Mouse (Mus musculus): ENCODE results near the gene Cbwd1. TPM values are rescaled to one million over a fixed set of nuclear protein-coding genes. Genes with fewer than 3 reads are reported as not detected.

Cbwd1 gene
- total RNA-seq, 2 experiments from 2014 or later, result 12.3 to 12.5 TPM

- DNase-seq, result no peak
Observed at GRCm38 (mm10) chr19:24978852-24979842, 17.7 kb upstream of the Cbwd1 start.

GRCm38 (mm10) chr19:24977991-24978390, 16.6 kb upstream of the Cbwd1 start:
- DNase-seq, result no peak

GRCm38 (mm10) chr19:24972701-24973390, 11.4 kb upstream of the Cbwd1 start:
- DNase-seq, result no peak

- DNase-seq, result no peak
Observed at GRCm38 (mm10) chr19:24971307-24971706, 9.9 kb upstream of the Cbwd1 start.

GRCm38 (mm10) chr19:24966941-24967340, 5.5 kb upstream of the Cbwd1 start:
- DNase-seq, result no peak

GRCm38 (mm10) chr19:24966203-24966602, 4.8 kb upstream of the Cbwd1 start:
- no peak for DNase-seq

GRCm38 (mm10) chr19:24958531-24958930, 2.9 kb downstream of the Cbwd1 start:
- peak in 1 of 2 experiments; percentile 15 for DNase-seq

- DNase-seq, result no peak
Observed at GRCm38 (mm10) chr19:24945521-24946262, 15.7 kb downstream of the Cbwd1 start.

GRCm38 (mm10) chr19:24937084-24937483, 24.3 kb downstream of the Cbwd1 start:
- DNase-seq, result no peak

GRCm38 (mm10) chr19:24929041-24929440, 32.4 kb downstream of the Cbwd1 start:
- no peak for DNase-seq

- peak; percentile 16 to 34 for DNase-seq
Observed at GRCm38 (mm10) chr19:24920866-24921265, 40.5 kb downstream of the Cbwd1 start.

GRCm38 (mm10) chr19:24908385-24909155, 52.8 kb downstream of the Cbwd1 start:
- no peak for DNase-seq

- DNase-seq, result no peak
Observed at GRCm38 (mm10) chr19:24907655-24908054, 53.8 kb downstream of the Cbwd1 start.

- DNase-seq, result no peak
Observed at GRCm38 (mm10) chr19:24902821-24903220, 58.6 kb downstream of the Cbwd1 start.

GRCm38 (mm10) chr19:24902256-24902655, 59.2 kb downstream of the Cbwd1 start:
- no peak for DNase-seq

GRCm38 (mm10) chr19:24901666-24902065, 59.7 kb downstream of the Cbwd1 start:
- no peak for DNase-seq

- no peak for DNase-seq
Observed at GRCm38 (mm10) chr19:24900581-24901220, 60.7 kb downstream of the Cbwd1 start, which contains the start of gene Foxd4. Gene Foxd4 (minus strand): TSS chr19:24901197.

- peak; percentile 11 to 29 for DNase-seq
Observed at GRCm38 (mm10) chr19:24899578-24900544, 61.5 kb downstream of the Cbwd1 start.

GRCm38 (mm10) chr19:24898737-24899577, 62.5 kb downstream of the Cbwd1 start:
- DNase-seq, result no peak
